ENCODE assay signal across 8 mouse cellular contexts in the genomic region with DNA sequence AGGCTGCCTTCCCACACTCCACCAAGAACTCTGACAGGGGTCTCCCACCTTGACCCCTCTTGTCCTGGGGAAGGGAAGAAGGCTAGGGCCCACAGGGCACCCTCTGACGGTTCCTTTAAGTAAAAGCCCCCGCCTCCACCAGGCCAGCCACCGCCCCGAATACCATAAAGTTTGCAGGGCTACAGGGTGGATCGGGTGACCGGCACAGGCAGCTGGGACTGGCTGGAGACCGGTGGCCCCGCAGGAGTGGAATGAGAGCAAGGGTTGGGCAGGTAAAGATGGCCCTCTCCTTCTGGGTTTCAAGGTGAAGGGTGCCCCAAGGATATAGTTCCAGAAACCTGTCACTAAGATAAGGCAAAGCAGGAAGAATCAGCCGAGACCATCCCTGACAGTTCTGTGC. TPM values are rescaled to one million over a fixed set of nuclear protein-coding genes. Genes with fewer than 3 reads are reported as not detected.
A peak's percentile ranks its signal among the peaks of the same experiment; 100 is the strongest.
DNase-seq lines count a peak whose midpoint lies in the region; ATAC-seq and TF ChIP-seq lines count a peak whose summit lies in the region.

No protein-coding gene starts in this region.

- ATAC-seq in hindbrain, embryonic 13.5 days (ENCODE audit: low FRiP score), result no peak
- ATAC-seq in embryonic facial prominence, embryonic 15.5 days (ENCODE audit: insufficient number of reproducible peaks, low FRiP score, low TSS enrichment, low read depth), result no peak

- peaks cover 13% of the 10 kb centered on the region; the same call in 1 of the 2 replicates for H3K27me3 ChIP-seq in hindbrain, embryonic 10.5 days (ENCODE audit: insufficient read depth, poor library complexity, severe bottlenecking)
- peaks cover 3% of the 10 kb centered on the region; the same call in 1 of the 2 replicates for H3K27me3 ChIP-seq in hindbrain, embryonic 13.5 days
- no peaks in the 10 kb centered on the region for H3K27me3 ChIP-seq in embryonic facial prominence, embryonic 15.5 days
- H3K27me3 ChIP-seq in kidney, adult 2 months (replicated peaks; ENCODE audit: control insufficient read depth, insufficient read depth, low read length), result no peaks in the 10 kb centered on the region

- H3K4me2 ChIP-seq in hindbrain, embryonic 13.5 days, result no peak overlapping the region
- H3K4me2 ChIP-seq in embryonic facial prominence, embryonic 15.5 days (replicated peaks), result peak overlapping the region; percentile 35

- peak; percentile 65 for TF ChIP-seq POLR2A in kidney, adult 2 months (IDR thresholded peaks at IDR 0.05; ENCODE audit: low read depth, low read length)

- no peak overlapping the region for H3K9ac ChIP-seq in hindbrain, embryonic 13.5 days
- no peak overlapping the region for H3K9ac ChIP-seq in embryonic facial prominence, embryonic 15.5 days

- TF ChIP-seq CTCF in kidney, adult 2 months (conservative IDR thresholded peaks at IDR 0.05; ENCODE audit: insufficient read depth, insufficient read length, low read depth, low read length), result no peak

- H3K4me1 ChIP-seq in hindbrain, embryonic 10.5 days (replicated peaks), result peaks cover 93% of the 10 kb centered on the region
- H3K4me1 ChIP-seq in hindbrain, embryonic 13.5 days (replicated peaks), result peaks cover 75% of the 10 kb centered on the region
- H3K4me1 ChIP-seq in embryonic facial prominence, embryonic 15.5 days, result peaks cover 81% of the 10 kb centered on the region
- H3K4me1 ChIP-seq in kidney, adult 2 months (ENCODE audit: control insufficient read depth, insufficient read depth, low read length), result peaks cover 31% of the 10 kb centered on the region

- no peak for DNase-seq in hindbrain, embryonic 10.5 days (ENCODE audit: low spot score)
- peak; percentile 66 for DNase-seq in kidney, adult 2 months
- peak; percentile 55 for DNase-seq in lung, postnatal 10 days
- DNase-seq in cerebellum, adult 11-12 months, result no peak
- DNase-seq in frontal cortex, postnatal 36 days (ENCODE audit: low spot score in 2 of 2), result no peak
- DNase-seq in retina, postnatal 1 day, result no peak

- peak overlapping the region; percentile 29 for H3K4me3 ChIP-seq in hindbrain, embryonic 10.5 days
- H3K4me3 ChIP-seq in hindbrain, embryonic 13.5 days, result no peak overlapping the region
- peak overlapping the region; percentile 17; the same call in 1 of the 2 replicates for H3K4me3 ChIP-seq in embryonic facial prominence, embryonic 15.5 days (replicated peaks)
- peak overlapping the region; percentile 65 for H3K4me3 ChIP-seq in kidney, adult 2 months (ENCODE audit: insufficient read depth, low read depth, low read length)

- H3K27ac ChIP-seq in hindbrain, embryonic 10.5 days, result peak overlapping the region; percentile 99
- no peak overlapping the region for H3K27ac ChIP-seq in hindbrain, embryonic 13.5 days
- peak overlapping the region; percentile 55 for H3K27ac ChIP-seq in embryonic facial prominence, embryonic 15.5 days (replicated peaks)
- H3K27ac ChIP-seq in kidney, adult 2 months (ENCODE audit: insufficient read depth, low read depth, low read length), result peak overlapping the region; percentile 99

- no peaks in the 10 kb centered on the region for H3K9me3 ChIP-seq in hindbrain, embryonic 10.5 days
- H3K9me3 ChIP-seq in hindbrain, embryonic 13.5 days, result no peaks in the 10 kb centered on the region
- H3K9me3 ChIP-seq in embryonic facial prominence, embryonic 15.5 days (replicated peaks), result no peaks in the 10 kb centered on the region

- no peaks in the 10 kb centered on the region for H3K36me3 ChIP-seq in hindbrain, embryonic 10.5 days
- no peaks in the 10 kb centered on the region for H3K36me3 ChIP-seq in hindbrain, embryonic 13.5 days
- H3K36me3 ChIP-seq in embryonic facial prominence, embryonic 15.5 days, result no peaks in the 10 kb centered on the region
- H3K36me3 ChIP-seq in kidney, adult 2 months (ENCODE audit: control insufficient read depth, insufficient read depth, low read length), result no peaks in the 10 kb centered on the region

- WGBS in hindbrain, embryonic 10.5 days, result 10% methylated on average over 9 of the region's 9 CpGs
- 17% methylated on average over 9 of the region's 9 CpGs for WGBS in hindbrain, embryonic 13.5 days
- WGBS in embryonic facial prominence, embryonic 15.5 days, result 9% methylated on average over 9 of the region's 9 CpGs
- 22% methylated on average over 9 of the region's 9 CpGs for WGBS in kidney, adult 2 months

RNA-seq across cellular contexts. Expression of a gene that starts 2.4 kb away (rescaled TPM):
- 3.9 and 5.2 TPM in 2 replicates for polyA plus RNA-seq in hindbrain, embryonic 10.5 days (2016; fragmentation: Nextera tagmentation; extraction: Ambion mirVana)
- polyA plus RNA-seq in hindbrain, embryonic 13.5 days (2015; fragmentation: Nextera tagmentation; extraction: Ambion mirVana), result 3.4 and 4.2 TPM in 2 replicates
- polyA plus RNA-seq in embryonic facial prominence, embryonic 15.5 days (2015; fragmentation: Nextera tagmentation; extraction: Ambion mirVana), result 21.2 and 22.7 TPM in 2 replicates
- 63.3 and 78.8 TPM in 2 replicates for polyA plus RNA-seq in kidney, adult 2 months (2012; rRNA removed)

RNA-seq across cellular contexts. Expression of a gene that starts 19.1 kb away (rescaled TPM):
- polyA plus RNA-seq in hindbrain, embryonic 10.5 days (2016; fragmentation: Nextera tagmentation; extraction: Ambion mirVana), result 41.1 and 54.1 TPM in 2 replicates
- 11.8 and 14.1 TPM in 2 replicates for polyA plus RNA-seq in hindbrain, embryonic 13.5 days (2015; fragmentation: Nextera tagmentation; extraction: Ambion mirVana)
- polyA plus RNA-seq in embryonic facial prominence, embryonic 15.5 days (2015; fragmentation: Nextera tagmentation; extraction: Ambion mirVana), result 46.8 and 47.1 TPM in 2 replicates
- 50.5 and 57.8 TPM in 2 replicates for polyA plus RNA-seq in kidney, adult 2 months (2012; rRNA removed)

RNA-seq across cellular contexts. Expression of a gene that starts 26.0 kb away (rescaled TPM):
- polyA plus RNA-seq in hindbrain, embryonic 10.5 days (2016; fragmentation: Nextera tagmentation; extraction: Ambion mirVana), result 0.41 and 0.77 TPM in 2 replicates
- polyA plus RNA-seq in hindbrain, embryonic 13.5 days (2015; fragmentation: Nextera tagmentation; extraction: Ambion mirVana), result 1.3 and 1.6 TPM in 2 replicates
- polyA plus RNA-seq in embryonic facial prominence, embryonic 15.5 days (2015; fragmentation: Nextera tagmentation; extraction: Ambion mirVana), result 2.0 TPM in 2 replicates
- 1.6 and 2.1 TPM in 2 replicates for polyA plus RNA-seq in kidney, adult 2 months (2012; rRNA removed)

RNA-seq across cellular contexts. Expression of a gene that starts 27.9 kb away (rescaled TPM):
- polyA plus RNA-seq in hindbrain, embryonic 10.5 days (2016; fragmentation: Nextera tagmentation; extraction: Ambion mirVana), result 19.2 and 20.8 TPM in 2 replicates
- 14.1 and 16.5 TPM in 2 replicates for polyA plus RNA-seq in hindbrain, embryonic 13.5 days (2015; fragmentation: Nextera tagmentation; extraction: Ambion mirVana)
- 21.5 and 22.8 TPM in 2 replicates for polyA plus RNA-seq in embryonic facial prominence, embryonic 15.5 days (2015; fragmentation: Nextera tagmentation; extraction: Ambion mirVana)
- 43.0 and 62.8 TPM in 2 replicates for polyA plus RNA-seq in kidney, adult 2 months (2012; rRNA removed)

RNA-seq across cellular contexts. Expression of a gene that starts 28.6 kb away (rescaled TPM):
- polyA plus RNA-seq in hindbrain, embryonic 10.5 days (2016; fragmentation: Nextera tagmentation; extraction: Ambion mirVana), result 554 and 640 TPM in 2 replicates
- polyA plus RNA-seq in hindbrain, embryonic 13.5 days (2015; fragmentation: Nextera tagmentation; extraction: Ambion mirVana), result 335 and 338 TPM in 2 replicates
- polyA plus RNA-seq in embryonic facial prominence, embryonic 15.5 days (2015; fragmentation: Nextera tagmentation; extraction: Ambion mirVana), result 458 and 459 TPM in 2 replicates
- polyA plus RNA-seq in kidney, adult 2 months (2012; rRNA removed), result 356 and 366 TPM in 2 replicates

Comparison
In these comparisons a context has a peak if more than half of its experiments do, and no peak if none do; other contexts are left out.
1. DNase-seq: peak in kidney, adult 2 months (single experiment) and lung, postnatal 10 days (single experiment); none in hindbrain, embryonic 10.5 days (single experiment), cerebellum, adult 11-12 months (single experiment), frontal cortex, postnatal 36 days (0 of 2) and retina, postnatal 1 day (single experiment).